Mouse (Mus musculus): Measurements from ENCODE around the gene Sipa1l3.

Gene Sipa1l3

DNA sequence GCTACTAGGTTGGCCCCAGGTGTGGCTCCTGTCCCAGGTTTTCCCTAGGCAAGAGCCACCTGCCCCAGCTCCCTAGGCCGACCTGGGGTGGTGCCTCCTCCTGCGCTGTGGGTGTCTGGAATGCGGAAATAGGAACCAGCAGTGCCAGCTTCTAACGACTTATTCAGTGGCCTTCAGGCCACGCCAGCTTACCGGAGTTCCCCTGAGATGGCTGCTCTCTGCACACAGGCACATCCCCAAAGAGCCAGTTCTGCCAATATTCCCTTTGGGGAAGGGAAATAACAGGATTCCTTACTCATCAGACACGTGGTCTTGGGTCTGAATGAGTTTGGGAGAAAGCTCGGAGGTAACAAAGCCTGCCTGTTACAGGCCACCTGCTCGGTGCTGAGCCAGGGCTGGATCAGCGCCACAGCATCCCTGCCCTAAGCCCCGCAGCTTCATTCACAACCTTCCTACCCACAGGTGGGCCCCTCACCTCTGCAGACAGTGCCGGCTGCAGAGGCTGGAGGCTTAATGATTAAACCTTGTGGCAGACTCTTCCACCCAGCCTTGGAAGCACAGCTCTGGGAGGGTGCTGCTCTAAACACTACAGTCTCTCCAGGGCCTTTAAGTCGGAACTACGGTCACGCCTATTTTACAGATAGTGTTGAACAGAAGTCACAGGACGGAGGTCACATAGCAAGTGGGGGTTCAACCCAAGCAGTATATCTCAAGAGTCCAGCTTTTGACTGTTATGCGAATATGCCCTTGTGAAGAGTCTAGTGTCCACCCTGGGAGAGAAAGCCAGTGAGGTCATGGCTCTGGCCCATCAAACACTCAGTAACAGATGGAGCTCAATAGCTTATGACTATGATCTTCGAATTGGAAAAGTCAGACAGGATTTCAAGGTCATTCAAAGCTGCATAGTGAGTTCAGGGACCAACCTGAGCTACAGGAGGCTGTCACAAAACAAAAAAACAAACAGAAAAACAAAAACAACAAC lies 12.8 kb downstream of the Sipa1l3 start:
- in situ Hi-C loops (cut with MboI): no loop called here

DNA sequence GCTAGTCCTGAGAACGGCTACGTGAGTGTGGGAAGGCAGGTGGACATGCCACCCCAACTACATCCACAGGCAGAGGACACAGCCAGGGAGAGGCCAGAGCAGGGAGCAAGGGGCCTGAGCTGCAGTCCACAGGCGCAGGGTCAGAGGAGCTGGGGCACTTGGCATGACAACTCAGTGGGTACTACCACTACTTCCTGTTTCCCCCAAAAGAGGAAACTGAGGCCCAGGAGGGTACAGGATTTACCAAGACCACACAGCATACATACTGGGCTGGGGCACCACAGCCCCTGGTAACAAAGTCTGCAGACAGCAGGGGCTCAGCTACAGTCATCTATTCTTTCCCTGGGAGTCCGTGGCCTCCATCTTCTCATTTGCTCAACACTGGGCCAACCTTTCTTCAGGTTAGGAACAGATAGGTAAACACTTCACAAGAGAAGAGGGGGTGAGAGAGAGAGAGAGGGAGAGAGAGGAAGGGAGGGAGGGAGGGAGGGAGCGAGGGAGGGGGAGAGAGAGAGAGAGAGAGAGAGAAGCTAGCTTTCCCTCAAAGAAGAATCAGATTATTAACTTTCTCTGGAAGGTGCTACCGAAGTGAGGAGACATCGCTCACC lies 13.7 kb downstream of the Sipa1l3 start:
- in situ Hi-C loops (cut with MboI): no loop called here

DNA sequence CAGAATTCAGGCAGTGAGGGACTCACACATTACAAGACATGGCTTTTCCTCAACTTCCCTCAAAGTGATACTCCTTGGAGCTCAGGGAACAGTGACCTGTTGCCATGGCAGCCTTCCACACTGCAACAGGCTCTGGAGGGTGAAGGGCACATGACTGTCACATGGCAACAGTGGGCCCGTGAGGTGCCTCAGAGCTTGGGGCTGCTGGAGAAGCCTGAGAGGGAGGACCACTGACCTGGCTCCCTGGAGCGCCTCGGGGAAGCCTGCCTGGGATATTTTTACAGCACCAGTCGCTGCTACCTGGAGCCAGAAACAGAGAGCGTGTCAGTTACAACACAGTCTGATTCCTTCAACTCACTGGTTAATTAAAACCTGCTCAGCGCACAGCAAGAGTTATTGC lies 14.8 kb downstream of the Sipa1l3 start:
- in situ Hi-C loops (cut with MboI): no loop called here

DNA sequence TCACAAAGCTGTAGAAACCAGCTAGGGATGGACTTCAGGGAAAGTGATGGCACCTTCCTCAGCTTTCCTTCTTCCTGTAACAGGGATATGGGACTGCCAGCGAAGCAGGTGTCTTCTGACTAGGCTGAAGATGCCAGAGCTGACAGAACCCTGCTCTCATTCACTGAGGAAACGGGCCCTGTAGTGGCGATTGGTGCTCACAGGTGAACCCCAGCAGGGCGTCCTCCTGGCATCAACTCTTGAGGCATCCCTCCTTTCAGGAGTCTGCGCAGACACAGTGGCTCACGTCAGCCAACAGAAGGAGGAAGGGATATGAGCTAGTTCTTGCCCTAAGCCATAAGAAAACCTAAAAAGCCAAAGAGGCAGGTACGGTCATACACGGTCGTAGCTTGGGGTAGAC lies 17.2 kb downstream of the Sipa1l3 start:
- in situ Hi-C loops (cut with MboI): no loop called here

DNA sequence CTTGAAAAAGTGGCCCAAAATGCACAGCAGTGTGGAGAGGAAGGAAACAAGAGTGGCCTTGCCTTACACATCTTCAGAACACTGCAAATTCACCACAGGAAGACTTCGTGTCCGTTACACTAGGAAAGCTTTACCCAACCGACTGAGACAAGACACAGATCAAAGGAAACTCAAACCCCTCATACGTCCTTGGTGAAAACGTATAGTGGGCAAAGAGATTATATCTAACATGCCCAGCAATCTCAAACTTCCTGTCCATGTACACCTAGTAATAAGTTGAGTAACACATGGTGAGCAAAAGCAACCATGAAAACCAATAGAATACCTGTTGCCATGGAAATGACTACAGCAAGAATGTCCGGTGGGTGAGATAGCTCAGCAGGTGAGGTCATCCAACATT lies 19.4 kb downstream of the Sipa1l3 start:
- in situ Hi-C loops (cut with MboI): no loop called here

DNA sequence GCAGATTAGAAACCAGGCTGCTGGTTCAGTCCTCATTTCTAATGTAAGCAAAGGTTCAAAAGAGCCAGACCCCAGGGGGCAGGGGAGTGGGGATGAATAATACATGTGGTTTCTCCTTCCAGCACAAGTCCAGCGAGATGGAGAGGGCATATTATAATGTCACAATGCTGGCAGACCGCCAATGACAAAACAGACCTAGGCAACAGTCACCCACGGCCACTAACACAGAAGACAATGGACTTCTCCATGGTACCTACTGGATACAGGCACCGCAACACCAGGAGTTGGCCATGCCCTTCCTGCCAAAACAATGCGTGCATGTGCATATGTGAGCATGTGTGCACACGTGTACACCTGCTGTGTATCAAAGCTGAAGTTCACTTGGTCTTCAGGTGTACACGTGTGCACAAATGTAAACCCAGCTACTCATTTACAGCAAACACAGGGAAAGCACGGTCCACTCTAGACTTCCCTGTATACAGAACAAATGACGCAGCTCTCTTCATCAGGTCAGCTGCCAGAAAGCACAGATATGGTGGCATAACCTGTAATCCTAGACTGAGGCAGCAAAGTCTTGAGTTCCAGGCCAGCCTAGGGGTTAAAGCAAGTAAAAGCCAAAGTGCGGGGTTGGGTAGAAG lies 21.4 kb downstream of the Sipa1l3 start:
- in situ Hi-C loops (cut with MboI): no loop called here

DNA sequence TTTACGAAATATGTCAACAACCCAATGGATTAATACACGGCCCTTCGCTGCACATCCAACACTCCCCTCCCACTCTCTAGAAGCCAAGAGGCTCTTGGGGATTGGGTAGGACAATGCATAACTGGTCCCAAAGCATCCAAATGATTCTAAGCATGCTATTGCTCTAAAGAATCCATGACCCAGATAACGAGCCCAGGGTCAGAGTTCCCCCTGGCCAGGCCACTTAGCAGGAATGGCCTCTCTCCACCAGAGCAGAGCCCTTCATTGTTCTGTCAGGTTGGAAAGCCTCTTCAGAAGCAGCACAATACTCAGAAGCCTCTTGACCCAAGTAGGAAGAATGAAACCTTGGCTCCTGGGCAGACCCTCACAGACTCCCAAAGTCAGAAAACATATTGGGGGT lies 22.1 kb downstream of the Sipa1l3 start:
- in situ Hi-C loops (cut with MboI): no loop called here

DNA sequence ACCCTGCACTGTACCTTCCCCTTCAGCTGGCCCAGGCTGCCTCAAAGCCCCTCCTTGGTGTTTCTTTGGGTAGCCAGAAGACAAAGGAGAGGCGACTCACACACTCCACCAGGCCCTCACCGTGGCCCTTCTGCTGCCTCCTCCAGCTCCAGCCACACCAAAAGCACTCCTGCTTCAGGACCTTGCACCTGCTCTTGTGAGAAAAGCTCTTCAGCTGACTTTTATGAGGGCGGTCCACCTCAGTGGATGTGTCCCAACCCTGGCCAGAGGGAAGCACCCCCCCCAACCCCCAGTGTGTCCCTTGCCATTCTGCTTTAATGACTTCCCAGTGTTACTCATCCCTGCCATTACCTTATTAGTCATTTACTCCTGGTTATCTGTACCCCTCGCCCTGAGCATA lies 22.6 kb downstream of the Sipa1l3 start:
- in situ Hi-C loops (cut with MboI): no loop called here

DNA sequence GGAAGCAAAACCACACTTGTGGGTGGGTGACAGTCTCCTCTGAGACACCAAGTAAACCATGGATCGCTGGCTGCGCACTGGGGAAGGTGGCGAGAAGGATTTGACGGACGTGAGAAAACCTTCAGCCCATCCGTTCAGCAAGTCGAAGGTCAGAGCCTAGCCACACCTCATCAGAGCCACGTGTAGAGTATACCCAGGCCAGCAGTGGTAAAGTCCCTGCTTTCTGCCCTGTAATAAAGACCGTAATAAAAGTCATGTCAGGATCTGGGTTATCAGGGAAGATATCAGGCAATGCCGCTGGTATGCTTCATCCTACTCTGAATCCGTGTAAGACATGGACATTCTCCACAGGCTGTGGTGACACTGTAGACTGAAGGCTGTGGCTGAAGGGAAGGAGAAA lies 23.6 kb downstream of the Sipa1l3 start:
- in situ Hi-C loops (cut with MboI): no loop called here

DNA sequence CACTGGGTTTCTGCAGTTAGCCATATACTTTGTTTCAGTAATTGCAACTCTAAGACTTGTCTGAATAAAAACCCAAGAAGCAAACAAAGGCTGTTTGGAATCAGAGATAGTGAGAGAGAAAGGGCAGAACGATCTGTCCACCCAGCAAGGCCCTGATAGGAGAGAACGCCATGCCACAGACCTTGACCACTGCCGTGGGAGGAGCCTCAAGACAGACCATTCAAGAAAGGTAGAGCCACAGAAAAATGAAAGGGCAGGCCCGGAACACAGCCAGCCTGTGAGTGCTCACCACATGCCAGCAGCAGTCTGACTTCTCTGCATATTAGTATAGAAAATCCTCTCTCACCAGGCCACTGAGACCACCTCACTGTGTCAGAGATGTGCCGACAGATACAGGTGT lies 24.4 kb downstream of the Sipa1l3 start:
- in situ Hi-C loops (cut with MboI): no loop called here

DNA sequence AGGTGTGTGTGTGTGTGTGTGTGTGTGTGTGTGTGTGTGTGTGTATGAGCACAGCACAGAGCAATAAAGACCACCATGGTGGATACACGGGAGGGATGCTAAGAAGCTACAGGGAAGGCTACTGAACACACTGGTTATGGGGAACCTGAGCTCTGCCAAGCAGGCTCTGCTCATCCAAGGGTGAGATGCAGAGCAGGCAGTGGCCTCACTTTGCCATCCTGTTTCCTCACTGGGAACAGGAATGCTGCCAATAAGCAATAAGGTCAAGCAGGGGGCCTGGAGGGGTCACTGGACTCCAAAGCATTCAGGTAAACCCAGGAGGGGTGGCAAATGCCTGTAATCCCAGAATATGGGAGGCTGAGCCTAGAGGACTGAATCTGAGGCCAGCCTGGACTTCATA lies 25.4 kb downstream of the Sipa1l3 start:
- in situ Hi-C loops (cut with MboI): no loop called here

DNA sequence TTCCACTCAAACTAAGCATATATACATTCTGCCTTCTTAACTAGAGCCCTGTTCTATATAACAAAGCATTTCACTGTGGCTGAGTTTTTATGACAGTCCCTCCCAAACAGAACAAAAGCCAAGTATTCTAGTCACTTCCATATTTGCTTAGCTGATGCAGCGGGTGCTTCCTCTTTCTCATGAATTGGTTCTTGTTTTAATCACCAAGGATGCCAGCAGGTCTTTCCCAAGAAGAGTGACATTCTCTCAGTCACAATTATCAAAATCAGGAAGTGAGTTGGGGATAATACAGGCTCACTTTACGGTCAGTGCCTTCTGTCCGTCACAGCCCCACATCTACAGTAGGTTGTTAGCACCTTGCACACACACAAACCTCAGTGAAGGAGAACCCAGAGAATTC lies 26.6 kb downstream of the Sipa1l3 start:
- in situ Hi-C loops (cut with MboI): no loop called here

DNA sequence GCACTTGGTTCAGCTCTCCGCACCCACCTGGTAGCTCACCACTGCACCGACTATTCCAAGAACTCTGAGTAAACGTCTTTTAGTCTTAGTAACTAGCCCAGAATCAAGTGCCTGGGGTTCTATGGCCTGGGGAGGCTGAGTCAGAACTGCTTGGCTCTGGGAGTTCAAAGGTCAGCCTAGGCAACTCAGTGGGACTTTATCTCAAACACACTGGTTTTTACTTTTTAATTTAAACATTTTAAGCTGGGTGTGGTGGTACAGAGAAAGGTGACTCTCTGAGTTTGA lies 27.0 kb downstream of the Sipa1l3 start:
- in situ Hi-C loops (cut with MboI): no loop called here

DNA sequence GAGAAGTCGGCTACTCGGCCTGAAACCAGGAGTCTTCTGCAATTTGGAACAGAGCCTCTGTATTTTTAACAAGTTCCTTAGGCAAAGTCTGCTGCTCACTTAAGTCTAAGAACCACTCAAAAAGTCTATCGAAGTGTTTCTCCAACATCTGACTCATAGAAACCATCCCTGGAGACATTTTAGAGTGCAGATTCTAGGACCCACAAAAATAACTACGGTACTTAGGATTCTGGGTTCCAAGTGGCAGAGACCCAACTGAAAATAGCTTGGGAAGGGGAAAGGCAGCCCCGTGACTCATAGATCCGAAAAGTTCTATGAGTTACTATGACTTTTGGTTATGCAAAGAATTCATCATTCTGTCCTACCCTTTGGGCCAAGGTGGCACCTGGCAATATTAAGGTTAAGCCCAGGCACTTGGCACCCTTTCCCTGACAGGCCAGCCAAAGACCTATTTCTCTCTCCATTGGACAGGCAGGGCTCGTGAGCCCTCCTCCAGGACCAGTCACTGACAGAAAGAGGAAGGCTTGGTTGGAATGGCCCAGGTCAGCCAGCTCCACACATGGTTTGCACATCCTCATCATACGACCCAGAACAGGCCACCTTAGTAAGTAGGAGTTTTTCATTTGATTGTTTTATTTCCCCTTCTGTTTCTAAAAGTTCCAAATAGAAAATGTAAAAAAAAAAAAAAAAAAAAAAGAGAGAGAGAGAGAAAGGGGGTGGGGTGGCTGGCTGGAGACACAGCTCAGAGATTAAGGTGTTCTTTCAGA lies 27.6 kb downstream of the Sipa1l3 start:
- in situ Hi-C loops (cut with MboI): no loop called here

DNA sequence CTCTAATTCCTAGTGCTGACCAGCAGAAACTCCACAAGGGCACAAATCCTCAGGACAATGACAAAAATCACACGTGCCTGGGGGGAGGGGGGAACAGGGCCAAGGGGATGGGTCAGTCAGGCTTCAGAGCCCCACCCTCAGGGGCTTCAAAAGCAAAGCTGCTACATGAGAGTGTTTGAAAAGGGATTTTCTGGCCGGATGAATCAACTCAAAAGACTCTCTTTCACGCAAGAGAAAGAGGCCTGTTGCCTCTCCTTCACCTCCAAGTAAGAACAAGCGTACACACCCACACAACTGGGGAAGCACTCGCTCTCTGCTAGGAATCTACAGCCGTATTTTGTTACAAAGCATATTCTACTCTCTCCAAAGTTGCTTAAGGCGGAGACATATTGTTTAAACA lies 28.6 kb downstream of the Sipa1l3 start:
- in situ Hi-C loops (cut with MboI): no loop called here

DNA sequence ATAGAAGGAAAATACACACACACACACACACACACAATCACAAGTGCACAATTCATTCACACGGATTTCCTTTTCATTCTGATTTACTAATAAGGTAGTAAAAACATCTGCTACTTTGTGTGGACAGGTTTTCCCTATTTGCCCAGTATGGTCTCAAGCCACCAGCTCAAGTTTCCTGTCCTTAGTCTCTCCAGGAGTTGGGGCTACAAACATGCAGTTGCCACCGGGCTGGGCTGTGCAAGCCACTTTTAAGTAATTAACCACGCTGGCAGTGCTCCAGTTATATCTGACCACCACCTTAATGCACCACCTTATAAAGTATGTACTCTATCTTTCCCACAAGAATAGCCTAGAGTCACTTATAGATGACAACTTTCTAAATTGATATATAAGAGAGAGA lies 29.1 kb downstream of the Sipa1l3 start:
- in situ Hi-C loops (cut with MboI): no loop called here

DNA sequence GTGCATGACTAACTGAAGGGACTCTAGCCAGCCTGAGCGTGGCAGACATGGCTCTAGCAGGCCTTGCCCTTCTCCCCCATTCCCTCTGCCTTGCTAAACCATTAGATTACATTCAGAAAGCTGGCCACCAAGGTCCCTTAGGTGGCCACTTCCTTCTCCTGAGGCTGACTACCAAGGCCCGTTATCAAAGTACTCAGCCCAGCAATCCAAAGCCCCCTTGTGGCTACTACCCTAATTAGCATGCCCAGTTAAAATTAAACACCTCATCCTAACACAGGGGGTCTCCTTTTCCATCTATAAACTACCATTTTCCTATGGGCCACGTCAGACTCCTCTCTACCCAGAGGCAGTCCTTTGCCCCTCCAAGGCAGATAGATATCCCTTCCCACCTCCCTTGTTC lies 31.7 kb downstream of the Sipa1l3 start:
- in situ Hi-C loops (cut with MboI): no loop called here

DNA sequence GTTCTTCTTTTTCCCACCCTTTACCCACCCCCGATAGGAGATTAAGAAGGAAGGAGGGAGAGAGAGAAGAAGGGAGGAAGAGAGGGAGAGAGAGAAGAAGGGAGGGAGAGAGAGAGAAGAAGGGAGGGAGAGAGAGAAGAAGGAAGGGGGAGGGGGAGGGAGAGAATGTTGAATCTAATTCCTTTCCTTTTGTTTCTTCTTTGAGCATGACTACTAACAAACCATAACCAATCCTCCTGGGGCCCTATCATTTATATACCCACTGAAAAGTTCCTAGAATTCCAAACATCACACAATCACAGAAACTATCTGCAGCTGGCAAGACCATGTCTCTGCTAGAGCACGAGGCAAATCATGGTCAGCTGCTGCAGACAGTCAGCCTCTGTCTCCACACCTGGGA lies 32.7 kb downstream of the Sipa1l3 start:
- in situ Hi-C loops (cut with MboI): no loop called here

DNA sequence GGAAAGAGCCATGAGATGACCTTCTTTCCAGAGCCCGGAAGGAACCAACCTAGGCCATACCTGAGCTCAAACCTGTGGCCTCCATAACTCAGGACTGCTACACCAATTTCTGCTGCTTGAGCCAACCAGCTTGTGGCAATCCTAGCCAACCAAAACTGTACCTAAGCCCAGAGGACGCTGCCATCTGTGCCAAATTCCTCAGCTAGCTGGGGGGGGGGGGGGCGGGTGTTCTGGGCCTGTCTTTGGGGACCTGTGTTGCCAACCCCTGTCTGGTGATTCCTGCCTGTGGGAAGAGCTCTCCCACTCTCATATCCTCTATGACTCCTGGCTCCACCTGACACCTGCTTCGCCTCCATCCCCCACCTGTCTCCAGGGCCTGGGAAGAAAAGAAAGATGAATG lies 34.9 kb downstream of the Sipa1l3 start:
- in situ Hi-C loops (cut with MboI): no loop called here

DNA sequence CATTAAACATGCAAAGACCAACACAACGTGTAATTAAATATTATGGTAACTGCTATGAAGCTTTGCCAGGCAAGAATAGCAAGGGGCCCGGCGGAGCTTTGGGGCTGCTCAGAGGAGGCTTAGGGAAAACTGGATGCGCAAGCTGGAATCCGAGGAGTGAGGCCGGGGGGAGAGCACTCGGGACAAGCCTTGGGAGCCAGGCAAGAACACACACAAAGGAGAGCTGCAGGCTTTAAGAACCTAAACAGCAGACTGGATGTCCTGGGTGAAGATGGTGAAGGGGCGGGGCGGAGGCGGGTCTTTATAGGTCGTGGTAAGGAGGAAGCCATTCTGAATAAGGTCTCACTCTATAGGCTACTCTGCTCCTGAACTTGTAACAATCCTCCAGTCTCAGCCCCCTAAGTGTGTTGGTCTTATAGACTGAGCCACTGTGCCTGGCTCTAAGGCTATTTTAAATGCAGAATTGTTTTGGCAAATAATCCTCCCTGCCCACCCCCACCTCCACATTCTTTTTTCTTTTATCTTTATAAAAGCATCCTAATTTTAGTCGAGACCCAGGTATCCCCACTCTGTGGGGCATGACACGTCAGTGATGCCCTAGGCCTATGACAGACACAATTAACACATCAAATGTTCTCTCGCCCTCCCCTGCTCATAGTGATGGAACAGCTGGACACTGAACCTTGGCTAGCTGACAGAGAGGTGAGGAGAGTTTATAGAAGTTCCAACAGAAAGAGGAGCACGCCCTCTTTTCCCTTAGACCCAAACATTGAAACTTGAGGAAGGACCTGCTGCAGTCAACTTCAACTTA lies 36.9 kb downstream of the Sipa1l3 start:
- in situ Hi-C loops (cut with MboI): no loop called here

DNA sequence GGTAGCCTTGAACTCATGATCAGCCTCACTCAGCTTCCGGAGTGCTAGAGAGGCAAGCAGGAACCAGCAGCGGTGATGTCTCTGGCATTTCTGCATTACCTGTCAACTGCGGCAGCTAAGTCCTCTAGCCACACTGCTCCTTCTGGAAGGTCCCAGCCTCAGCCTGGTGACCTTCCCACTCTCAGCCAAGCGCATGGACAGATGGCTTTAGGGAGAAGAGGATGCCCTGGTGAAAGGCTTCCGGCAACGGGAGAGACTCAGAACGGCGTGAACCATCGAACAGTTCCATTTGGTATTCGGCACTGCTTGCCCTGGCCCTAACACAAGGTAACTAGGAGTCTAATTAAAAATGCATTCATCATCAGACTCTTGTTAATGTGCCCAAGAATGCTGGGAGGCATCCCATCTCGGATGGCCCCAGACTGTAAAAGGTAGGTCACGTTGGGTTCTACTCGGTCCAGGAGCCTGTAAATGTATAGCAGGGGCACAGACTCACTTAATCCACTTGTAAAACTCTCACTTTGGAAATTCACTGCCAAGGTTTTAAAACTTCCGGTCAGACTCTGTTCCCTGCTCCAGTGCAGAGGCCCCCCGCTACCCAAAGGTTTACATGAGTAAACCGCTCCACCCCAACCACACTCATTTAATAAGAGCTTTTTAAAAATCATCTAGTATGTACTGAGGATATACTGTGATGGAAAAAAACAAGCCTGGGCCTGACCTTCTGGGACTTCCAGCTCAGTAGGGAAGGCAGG lies 37.7 kb downstream of the Sipa1l3 start:
- in situ Hi-C loops (cut with MboI): no loop called here
